In the genomic region with DNA sequence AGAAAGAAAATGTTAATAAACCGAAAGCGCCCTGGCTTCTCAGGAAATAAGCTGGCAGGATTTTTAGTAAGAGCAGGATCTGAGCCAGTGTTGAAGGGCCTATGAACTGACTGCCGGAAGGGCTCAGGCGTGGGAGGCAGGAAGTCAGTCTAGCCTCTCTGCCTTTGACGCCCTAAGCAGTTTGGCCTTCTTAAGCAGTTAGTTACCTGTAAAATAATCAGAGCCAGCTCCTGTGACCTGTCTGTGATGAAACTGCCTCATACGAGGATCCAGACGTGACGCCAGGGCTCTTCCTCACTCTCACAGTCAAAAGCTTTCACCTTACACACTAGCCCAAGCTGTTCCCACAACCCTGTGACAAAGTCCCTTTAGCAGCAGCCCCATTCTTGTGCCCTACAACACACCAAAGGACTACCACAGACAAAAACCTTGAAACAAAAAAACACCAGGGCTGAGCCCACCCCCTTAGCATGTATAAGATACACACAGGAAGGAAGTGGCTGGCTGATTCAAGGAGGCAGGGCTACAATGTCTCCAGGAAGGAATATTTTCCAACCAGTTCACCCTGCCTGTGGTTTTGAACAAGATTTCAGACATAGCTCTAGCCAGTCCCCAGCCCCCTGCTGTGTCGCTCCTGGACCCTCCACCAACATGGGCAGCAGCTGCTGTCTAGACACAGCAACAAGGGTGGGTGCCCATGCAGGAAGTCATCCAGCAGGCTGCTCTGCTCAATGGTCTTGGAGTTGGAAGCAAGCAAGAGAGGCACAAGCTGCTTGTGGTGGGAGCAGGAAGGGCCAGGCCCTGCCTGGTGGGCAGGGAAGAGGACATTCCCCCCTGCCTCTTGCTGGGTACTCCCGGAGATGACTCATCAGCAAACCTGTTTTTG, we compare ENCODE assay signal across 8 mouse cellular contexts.
A peak's percentile ranks its signal among the peaks of the same experiment; 100 is the strongest.
DNase-seq lines count a peak whose midpoint lies in the region; ATAC-seq and TF ChIP-seq lines count a peak whose summit lies in the region.

No protein-coding gene starts in this region.

- no peak for TF ChIP-seq POLR2A in liver, adult 2 months (IDR thresholded peaks at IDR 0.05; ENCODE audit: extremely low read depth, insufficient read depth, low read length)

- no peak for TF ChIP-seq CTCF in liver, adult 2 months (IDR thresholded peaks at IDR 0.05; ENCODE audit: low read depth, low read length)
- no peak for TF ChIP-seq CTCF in intestine, postnatal 0 days (IDR thresholded peaks at IDR 0.05; ENCODE audit: low read depth)

- ATAC-seq in granulocyte monocyte progenitor cell, adult 5-6 weeks (replicated peaks; ENCODE audit: poor library complexity, severe bottlenecking): peak; percentile 57
- ATAC-seq in intestine, postnatal 0 days: no peak; the same call in 1 of the 2 replicates
- ATAC-seq in forebrain, embryonic 15.5 days (replicated peaks): no peak

- peak overlapping the region; percentile 10; the same call in 1 of the 2 replicates for H3K27ac ChIP-seq in liver, adult 2 months (replicated peaks; ENCODE audit: insufficient read depth, low read depth, low read length)
- peak overlapping the region; percentile 11; the same call in 1 of the 2 replicates for H3K27ac ChIP-seq in intestine, postnatal 0 days (ENCODE audit: low read depth, low read length)
- H3K27ac ChIP-seq in forebrain, embryonic 15.5 days (replicated peaks): no peak overlapping the region

- no peak overlapping the region for H3K4me3 ChIP-seq in liver, adult 2 months (ENCODE audit: insufficient read depth, low read depth, low read length)
- no peak overlapping the region for H3K4me3 ChIP-seq in intestine, postnatal 0 days (ENCODE audit: low read depth, low read length)
- no peak overlapping the region for H3K4me3 ChIP-seq in forebrain, embryonic 15.5 days

- H3K9ac ChIP-seq in liver, adult 2 months (ENCODE audit: low read depth, low read length): no peak overlapping the region
- no peak overlapping the region for H3K9ac ChIP-seq in intestine, postnatal 0 days (ENCODE audit: low read depth, low read length)
- no peak overlapping the region for H3K9ac ChIP-seq in forebrain, embryonic 15.5 days (replicated peaks)

- no peaks in the 10 kb centered on the region for H3K79me2 ChIP-seq in liver, adult 2 months (ENCODE audit: control insufficient read depth, insufficient read depth, low read length)

- H3K36me3 ChIP-seq in liver, adult 2 months (ENCODE audit: control insufficient read depth, insufficient read depth, low read length): no peaks in the 10 kb centered on the region
- H3K36me3 ChIP-seq in intestine, postnatal 0 days (ENCODE audit: control insufficient read depth, insufficient read depth): no peaks in the 10 kb centered on the region
- no peaks in the 10 kb centered on the region for H3K36me3 ChIP-seq in forebrain, embryonic 15.5 days

- H3K4me1 ChIP-seq in liver, adult 2 months (ENCODE audit: control insufficient read depth, insufficient read depth, low read length): no peaks in the 10 kb centered on the region
- no peaks in the 10 kb centered on the region for H3K4me1 ChIP-seq in intestine, postnatal 0 days (replicated peaks; ENCODE audit: control insufficient read depth, insufficient read depth, low read length)
- H3K4me1 ChIP-seq in forebrain, embryonic 15.5 days: no peaks in the 10 kb centered on the region

- no peaks in the 10 kb centered on the region for H3K9me3 ChIP-seq in intestine, postnatal 0 days (ENCODE audit: control insufficient read depth)
- H3K9me3 ChIP-seq in forebrain, embryonic 15.5 days: no peaks in the 10 kb centered on the region

- no peak overlapping the region for H3K4me2 ChIP-seq in intestine, postnatal 0 days (replicated peaks; ENCODE audit: low read depth)
- no peak overlapping the region for H3K4me2 ChIP-seq in forebrain, embryonic 15.5 days (replicated peaks)

- peak; percentile 4 for DNase-seq in liver, adult 2 months (ENCODE audit: extremely low read depth, low read depth, low spot score)
- DNase-seq in liver: no peak
- DNase-seq in lung, postnatal 36 days: peak; percentile 72
- no peak for DNase-seq in ovary, adult 18-20 months (ENCODE audit: low spot score)
- no peak for DNase-seq in right cerebral cortex, postnatal 10 days (ENCODE audit: low spot score in 2 of 2)

- WGBS in liver, adult 2 months: 69% methylated on average over 10 of the region's 10 CpGs
- 69% methylated on average over 10 of the region's 10 CpGs for WGBS in intestine, postnatal 0 days
- 80% methylated on average over 10 of the region's 10 CpGs for WGBS in forebrain, embryonic 15.5 days

- no peaks in the 10 kb centered on the region for H3K27me3 ChIP-seq in liver, adult 2 months (ENCODE audit: control insufficient read depth, insufficient read depth, low read length)
- H3K27me3 ChIP-seq in intestine, postnatal 0 days (replicated peaks; ENCODE audit: control insufficient read depth, insufficient read depth, low read length): no peaks in the 10 kb centered on the region
- no peaks in the 10 kb centered on the region for H3K27me3 ChIP-seq in forebrain, embryonic 15.5 days

Comparison
In these comparisons a context has a peak if more than half of its experiments do, and no peak if none do; other contexts are left out.
1. DNase-seq: peak in liver, adult 2 months (single experiment) and lung, postnatal 36 days (single experiment); none in liver (single experiment), ovary, adult 18-20 months (single experiment) and right cerebral cortex, postnatal 10 days (0 of 2).